Mouse (Mus musculus): ENCODE results near the gene Ang2. TPM values are rescaled to one million over a fixed set of nuclear protein-coding genes. Genes with fewer than 3 reads are reported as not detected.
A peak's percentile ranks its signal among the peaks of the same experiment; 100 is the strongest.
"Not testable (repeated sequence)": the region's sequence is repeated elsewhere in the genome, so short reads cannot be mapped to it uniquely, and the experiment has no call there.

Gene Ang2
- total and polyA plus RNA-seq, 3 experiments, result not detected

- TF ChIP-seq SIN3A (IDR thresholded peaks at IDR 0.05; ENCODE audit: low read length) (no peak), HCFC1 (IDR thresholded peaks at IDR 0.05; ENCODE audit: low read depth, low read length) (peak; percentile 21; the same call in 1 of the 2 replicates)
Measured at GRCm38 (mm10) chr14:51200466-51200865, 1.5 kb upstream of the Ang2 start (continued).

GRCm38 (mm10) chr14:51200054-51200453, 1.1 kb upstream of the Ang2 start:
- Histone ChIP-seq H3K79me2 (replicated peaks; ENCODE audit: control insufficient read depth, extremely low read depth, insufficient read depth, poor library complexity, severe bottlenecking) (no peaks in the 10 kb centered on the region), H3K36me3 (replicated peaks in 1 of 2; ENCODE audit: control insufficient read depth in 1 of 2, insufficient read depth in 1 of 2, low read length in 1 of 2) (no peaks in the 10 kb centered on the region), H3K9ac (ENCODE audit: insufficient read depth, low read depth) (no peak overlapping the region), H3K4me2 (ENCODE audit: insufficient read depth, low read depth, poor library complexity, severe bottlenecking) (0 out of 2 replicates have a peak overlapping the region, but pooled peaks have one; percentile 4), H3K4me1 (ENCODE audit: control insufficient read depth in 1 of 2, insufficient read depth in 2 of 2) (peaks cover 8 to 16% of the 10 kb centered on the region in 2 experiments), H3K27ac (ENCODE audit: insufficient read depth, low read depth) (peak overlapping the region; percentile 39; the same call in 1 of the 2 replicates), H3K27me3 (replicated peaks) (no peaks in the 10 kb centered on the region), H3K4me3 (replicated peaks in 1 of 3; ENCODE audit: low read depth in 2 of 3, low read length in 2 of 3, poor library complexity in 1 of 3) (no peak overlapping the region), H3K9me3 (replicated peaks; ENCODE audit: low read length) (no peaks in the 10 kb centered on the region)
- no peak for TF ChIP-seq SMC3 (IDR thresholded peaks at IDR 0.05; ENCODE audit: low read depth, low read length)
- TF ChIP-seq NRF1 (IDR thresholded peaks at IDR 0.05; ENCODE audit: low read depth, low read length), result no peak
- TF ChIP-seq USF1 (IDR thresholded peaks at IDR 0.05; ENCODE audit: low read depth, low read length), result no peak
- no peak for TF ChIP-seq CTCF (conservative IDR thresholded peaks at IDR 0.05 in 1 of 2, IDR thresholded peaks at IDR 0.05 in 1 of 2; ENCODE audit: low read depth in 2 of 2, low read length in 2 of 2)
- TF ChIP-seq POLR2AphosphoS2 (IDR thresholded peaks at IDR 0.05; ENCODE audit: low read depth, low read length), result no peak
- TF ChIP-seq MAZ (IDR thresholded peaks at IDR 0.05; ENCODE audit: low read depth, low read length), result no peak
- no peak for TF ChIP-seq ZMIZ1 (IDR thresholded peaks at IDR 0.05; ENCODE audit: low read depth, low read length)
- TF ChIP-seq ZC3H11A (IDR thresholded peaks at IDR 0.05; ENCODE audit: low read depth, low read length), result no peak
- TF ChIP-seq MAFK (IDR thresholded peaks at IDR 0.05; ENCODE audit: insufficient replicate concordance, low read length), result no peak
- TF ChIP-seq PAX5 (IDR thresholded peaks at IDR 0.05; ENCODE audit: low read length), result no peak
- TF ChIP-seq BHLHE40 (IDR thresholded peaks at IDR 0.05; ENCODE audit: low read depth, low read length), result no peak
- dilution Hi-C loops (cut with MboI; ENCODE audit: extremely low pct_ligation_motif_present, extremely low pct_unique_long_range_greater_than_20kb, low sequenced_read_pairs) (no loop called here), in situ Hi-C loops (cut with MboI; ENCODE audit: low pct_ligation_motif_present, low pct_unique_long_range_greater_than_20kb, low sequenced_read_pairs) (no loop called here)
- DNase-seq (ENCODE audit: extremely low read depth), result no peak

DNA sequence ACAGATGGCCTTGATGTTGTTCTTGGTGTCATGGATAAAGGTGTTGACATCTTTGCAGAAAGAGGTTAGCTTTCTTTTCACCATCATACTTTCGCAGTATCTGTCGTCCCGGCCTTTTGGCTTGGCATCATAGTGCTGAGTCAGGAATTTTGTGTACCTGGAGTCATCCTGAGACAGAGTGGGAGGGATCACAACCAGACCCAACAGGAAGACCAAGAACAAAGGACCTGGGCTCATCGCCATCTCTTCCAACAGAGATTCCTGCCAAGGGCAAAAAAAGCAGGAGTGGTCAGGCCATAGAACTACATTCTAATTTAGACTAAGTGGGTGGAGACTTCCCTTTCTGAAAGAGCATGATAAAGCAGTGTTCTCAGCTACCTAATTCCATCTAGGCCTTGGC, 3.3 kb downstream of the Ang2 start:
- Histone ChIP-seq H3K79me2 (replicated peaks; ENCODE audit: control insufficient read depth, extremely low read depth, insufficient read depth, poor library complexity, severe bottlenecking) (no peaks in the 10 kb centered on the region), H3K4me2 (ENCODE audit: insufficient read depth, low read depth, poor library complexity, severe bottlenecking) (no peak overlapping the region), H3K4me3 (replicated peaks in 1 of 3; ENCODE audit: low read depth in 2 of 3, low read length in 2 of 3, poor library complexity in 1 of 3) (no peak overlapping the region), H3K9me3 (replicated peaks; ENCODE audit: low read length) (no peaks in the 10 kb centered on the region), H3K27me3 (replicated peaks) (no peaks in the 10 kb centered on the region), H3K4me1 (ENCODE audit: control insufficient read depth in 1 of 2, insufficient read depth in 2 of 2) (peaks cover 8 to 12% of the 10 kb centered on the region in 2 experiments), H3K9ac (ENCODE audit: insufficient read depth, low read depth) (no peak overlapping the region), H3K36me3 (replicated peaks in 1 of 2; ENCODE audit: control insufficient read depth in 1 of 2, insufficient read depth in 1 of 2, low read length in 1 of 2) (no peaks in the 10 kb centered on the region), H3K27ac (ENCODE audit: insufficient read depth, low read depth) (no peak overlapping the region)
- no peak for DNase-seq (ENCODE audit: extremely low read depth)
- in situ Hi-C loops (cut with MboI; ENCODE audit: low pct_ligation_motif_present, low pct_unique_long_range_greater_than_20kb, low sequenced_read_pairs) (no loop called here), dilution Hi-C loops (cut with MboI; ENCODE audit: extremely low pct_ligation_motif_present, extremely low pct_unique_long_range_greater_than_20kb, low sequenced_read_pairs) (no loop called here)
- TF ChIP-seq JUN (IDR thresholded peaks at IDR 0.05; ENCODE audit: insufficient read depth, low read depth, low read length) (no peak), MAFK (IDR thresholded peaks at IDR 0.05; ENCODE audit: insufficient replicate concordance, low read length) (peak; percentile 81), CHD2 (IDR thresholded peaks at IDR 0.05; ENCODE audit: low read length) (no peak), CTCF (conservative IDR thresholded peaks at IDR 0.05 in 1 of 2, IDR thresholded peaks at IDR 0.05 in 1 of 2; ENCODE audit: low read depth in 2 of 2, low read length in 2 of 2) (no peak)

DNA sequence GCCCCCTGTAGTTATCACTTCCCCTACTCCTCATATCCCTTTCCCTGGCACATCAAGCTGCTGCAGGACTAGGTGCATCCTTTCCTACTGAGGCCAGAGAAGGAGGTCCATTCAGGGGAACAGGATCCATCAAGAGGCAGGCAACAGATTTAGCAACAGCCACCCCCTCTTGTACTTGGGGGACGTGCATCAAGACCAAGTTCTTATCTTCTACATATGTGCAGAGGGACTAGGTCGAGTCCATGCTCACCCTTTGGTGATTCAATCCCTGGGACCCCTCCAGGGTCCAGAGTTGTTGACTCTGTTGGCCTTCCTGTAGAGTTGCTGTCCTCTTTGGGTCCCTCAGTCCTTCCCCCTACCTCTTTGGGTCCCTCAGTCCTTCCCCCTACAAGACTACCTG, 17.9 kb downstream of the Ang2 start:
- H3K27ac ChIP-seq (ENCODE audit: insufficient read depth, low read depth); H3K4me2 ChIP-seq (ENCODE audit: insufficient read depth, low read depth, poor library complexity, severe bottlenecking); H3K9ac ChIP-seq (ENCODE audit: insufficient read depth, low read depth); DNase-seq (ENCODE audit: extremely low read depth); dilution Hi-C loops (cut with MboI; ENCODE audit: extremely low pct_ligation_motif_present, extremely low pct_unique_long_range_greater_than_20kb, low sequenced_read_pairs); H3K36me3 ChIP-seq (replicated peaks in 1 of 2; ENCODE audit: control insufficient read depth in 1 of 2, insufficient read depth in 1 of 2, low read length in 1 of 2); H3K27me3 ChIP-seq (replicated peaks); H3K9me3 ChIP-seq (replicated peaks; ENCODE audit: low read length); H3K4me3 ChIP-seq (replicated peaks in 1 of 3; ENCODE audit: low read depth in 2 of 3, low read length in 2 of 3, poor library complexity in 1 of 3); in situ Hi-C loops (cut with MboI; ENCODE audit: low pct_ligation_motif_present, low pct_unique_long_range_greater_than_20kb, low sequenced_read_pairs); H3K79me2 ChIP-seq (replicated peaks; ENCODE audit: control insufficient read depth, extremely low read depth, insufficient read depth, poor library complexity, severe bottlenecking): not testable (repeated sequence)
- H3K4me1 ChIP-seq (ENCODE audit: control insufficient read depth in 1 of 2, insufficient read depth in 2 of 2), result peaks cover 6 to 14% of the 10 kb centered on the region in 2 experiments
